Mouse (Mus musculus) B cell, adult 2 months (primary cell): Measurements from ENCODE around the gene Bcl10.
"Not testable (repeated sequence)": the region's sequence is repeated elsewhere in the genome, so short reads cannot be mapped to it uniquely, and the experiment has no call there.

Experiments
- DNase-seq, 2 experiments: peaks; one replicate each; pipeline ENCODE4 v3.0.0; 2022

Bcl10 gene

DNA sequence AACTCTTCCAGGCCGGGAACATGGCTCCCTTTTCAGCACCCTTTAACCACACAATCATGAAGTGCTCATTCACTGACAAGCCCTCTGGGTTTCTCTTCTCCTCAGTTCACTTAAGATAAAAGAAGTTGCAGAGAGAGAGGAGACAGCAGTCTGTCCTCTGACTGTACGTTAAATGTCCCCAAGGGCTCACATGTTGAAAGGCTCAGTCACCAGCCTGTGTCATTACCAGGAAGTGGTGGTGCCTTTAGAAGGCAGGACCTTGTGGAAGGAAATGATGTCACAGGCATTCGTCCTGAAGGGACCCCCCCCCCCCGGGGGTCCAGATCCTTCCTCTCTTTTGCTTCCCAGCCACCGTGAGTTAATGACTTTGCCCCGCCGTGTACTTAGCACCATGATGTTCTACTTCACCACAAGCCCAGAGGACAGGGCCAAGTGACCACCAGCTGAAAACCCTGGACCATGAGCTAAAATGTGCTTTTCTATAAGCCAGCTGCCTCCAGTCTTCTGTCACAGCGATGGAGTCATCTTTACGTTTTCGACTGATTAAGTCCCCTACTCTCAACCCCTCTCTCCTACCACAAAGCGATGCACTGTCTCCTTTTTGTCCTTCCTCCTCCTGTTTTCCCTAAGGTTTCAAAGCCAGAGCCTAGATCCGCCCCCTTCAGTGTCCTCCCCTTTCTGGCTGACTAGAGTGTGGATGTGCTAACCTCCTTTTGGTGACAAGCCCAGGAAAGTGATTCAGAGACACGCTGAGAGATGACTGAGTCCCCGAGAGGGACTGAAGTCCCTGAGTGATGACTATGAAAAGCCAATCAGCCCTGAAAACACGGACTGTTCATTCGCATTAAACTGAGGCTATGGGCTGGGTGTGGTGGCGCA lies 28.9 kb downstream of the Bcl10 start:
- DNase-seq, result peak in 1 of 2 experiments; percentile 24

- DNase-seq, result no peak
These were observed 30.3 kb downstream of the Bcl10 start for GRCm38 (mm10) chr3:145952945-145953344.

DNA sequence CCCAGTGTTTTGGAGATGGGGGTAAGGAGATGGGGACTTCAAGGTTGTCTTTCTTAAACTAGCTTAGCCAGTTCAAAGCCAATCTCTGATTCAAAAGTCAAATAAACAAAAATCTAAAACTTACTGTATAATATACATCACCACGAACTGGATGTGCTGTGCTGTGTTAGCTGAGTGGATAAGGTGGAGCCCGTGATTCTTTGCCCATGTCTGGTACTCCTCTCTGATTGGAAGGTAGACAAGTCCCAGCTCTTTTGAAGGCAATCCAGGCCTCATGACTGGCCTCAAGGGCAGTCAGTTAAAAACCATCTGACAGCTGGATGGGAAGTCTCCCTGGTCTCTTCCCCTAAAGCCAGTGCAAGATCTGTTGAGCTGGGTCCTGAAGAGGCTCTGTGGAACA lies 30.8 kb downstream of the Bcl10 start:
- no peak for DNase-seq

DNA sequence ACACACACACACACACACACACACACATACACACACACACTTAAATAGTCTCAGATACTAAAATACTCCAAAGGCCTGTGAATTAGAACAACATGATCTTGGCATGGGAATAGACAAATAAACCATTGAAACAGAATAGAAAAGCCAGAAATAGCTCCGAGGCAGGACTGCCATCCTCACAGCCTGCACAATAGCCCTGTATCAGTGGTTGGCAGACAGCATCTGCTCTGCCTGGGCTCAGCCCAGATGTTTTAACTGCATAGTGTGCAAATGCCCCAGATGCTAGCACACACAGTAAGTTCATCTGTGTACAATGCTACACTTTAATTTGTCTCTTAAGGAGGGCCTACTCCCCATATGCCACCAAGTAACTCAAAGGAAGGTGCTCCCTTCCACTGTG lies 37.2 kb downstream of the Bcl10 start:
- no peak for DNase-seq

GRCm38 (mm10) chr3:145962411-145962810 lies 39.8 kb downstream of the Bcl10 start:
- DNase-seq, result no peak

GRCm38 (mm10) chr3:145963101-145964017 lies 40.8 kb downstream of the Bcl10 start:
- no peak for DNase-seq

GRCm38 (mm10) chr3:145964018-145964387 lies 41.4 kb downstream of the Bcl10 start:
- no peak for DNase-seq

DNA sequence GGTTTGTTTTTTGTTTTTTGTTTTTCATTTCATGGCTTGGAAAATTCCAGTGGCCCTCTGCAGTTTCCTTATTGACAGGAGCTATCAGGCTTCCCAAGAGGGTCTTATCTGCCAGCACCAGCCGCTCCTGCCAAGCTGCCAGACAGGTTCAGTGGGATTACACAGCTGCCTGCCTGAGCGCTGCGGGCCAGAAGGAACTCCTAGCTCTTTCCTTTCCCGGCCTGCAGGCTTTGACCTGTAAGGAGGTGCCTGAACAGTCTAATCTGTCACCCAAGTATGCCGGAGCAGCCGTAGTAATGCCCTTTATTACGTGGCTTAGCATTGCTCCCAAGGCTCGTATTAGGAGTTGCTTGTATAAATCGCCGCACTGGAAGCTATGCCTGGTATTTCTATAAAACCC lies 41.9 kb downstream of the Bcl10 start:
- DNase-seq, result no peak

- not testable (repeated sequence) for DNase-seq
These were observed 43.0 kb downstream of the Bcl10 start for GRCm38 (mm10) chr3:145965583-145965982.

- DNase-seq, result no peak
These were observed 44.2 kb downstream of the Bcl10 start for GRCm38 (mm10) chr3:145966806-145967205.

- peak; percentile 18 to 20 for DNase-seq
These were observed 46.5 kb downstream of the Bcl10 start for GRCm38 (mm10) chr3:145969031-145969501.

- DNase-seq, result no peak
These were observed 48.9 kb downstream of the Bcl10 start for GRCm38 (mm10) chr3:145971501-145971900.

DNA sequence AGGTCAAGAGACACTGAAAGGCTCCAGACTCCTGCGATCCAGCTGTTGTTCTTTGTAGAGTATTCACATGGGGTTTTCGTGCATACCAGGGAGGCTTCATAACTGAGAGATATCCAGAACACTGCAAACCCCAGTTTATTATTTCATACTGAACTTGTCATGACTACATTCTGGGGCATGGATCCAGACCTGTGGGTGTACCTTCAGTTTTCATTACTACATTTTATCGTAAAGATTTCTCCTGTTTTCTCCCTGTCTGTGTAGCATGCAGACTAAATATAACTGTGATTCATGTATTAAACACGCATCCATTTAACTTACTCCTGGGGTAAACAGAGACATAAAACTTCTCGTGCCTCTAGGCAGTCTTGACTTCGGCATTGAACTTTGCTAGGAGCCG lies 52.4 kb downstream of the Bcl10 start:
- DNase-seq, result no peak
